Mouse (Mus musculus) G1E (cell line): ENCODE results near the gene Kdm1a.

ENCODE experiments used
- CTCF ChIP-seq: IDR thresholded peaks from 2 replicates; pipeline ENCODE4 v1.5.1; 2012; ENCODE audit warnings: low read depth, low read length, inconsistent platforms, mixed read lengths
- GATA1 ChIP-seq: IDR thresholded peaks from 2 replicates; pipeline ENCODE4 v1.6.1; 2012; ENCODE audit warnings: borderline replicate concordance, low read length, inconsistent platforms, mixed read lengths
- GATA2 ChIP-seq: IDR thresholded peaks from 2 replicates; pipeline ENCODE4 v1.6.1; 2012; ENCODE audit warnings: low read depth, low read length, inconsistent platforms, borderline replicate concordance
- POLR2AphosphoS5 ChIP-seq: IDR thresholded peaks from 2 replicates; pipeline ENCODE4 v1.6.1; 2012; ENCODE audit warnings: low read depth, low read length, inconsistent platforms; ENCODE audit not compliant: insufficient replicate concordance
- TAL1 ChIP-seq: conservative IDR thresholded peaks from 2 replicates; pipeline ENCODE4 v1.6.1; 2012; ENCODE audit warnings: low read depth, low read length, inconsistent platforms, mixed read lengths

GRCm38 (mm10) chr4:136560270-136560991, 42.1 kb downstream of the Kdm1a start:
- no peak for TF ChIP-seq CTCF
- TF ChIP-seq GATA1: no peak
- TF ChIP-seq POLR2AphosphoS5: no peak
- TF ChIP-seq TAL1: no peak
- no peak for TF ChIP-seq GATA2
